Mouse (Mus musculus): ENCODE data around the gene Bscl2.
A peak's percentile ranks its signal among the peaks of the same experiment; 100 is the strongest.
"Not testable (repeated sequence)": the region's sequence is repeated elsewhere in the genome, so short reads cannot be mapped to it uniquely, and the experiment has no call there.

The Bscl2 gene

DNA sequence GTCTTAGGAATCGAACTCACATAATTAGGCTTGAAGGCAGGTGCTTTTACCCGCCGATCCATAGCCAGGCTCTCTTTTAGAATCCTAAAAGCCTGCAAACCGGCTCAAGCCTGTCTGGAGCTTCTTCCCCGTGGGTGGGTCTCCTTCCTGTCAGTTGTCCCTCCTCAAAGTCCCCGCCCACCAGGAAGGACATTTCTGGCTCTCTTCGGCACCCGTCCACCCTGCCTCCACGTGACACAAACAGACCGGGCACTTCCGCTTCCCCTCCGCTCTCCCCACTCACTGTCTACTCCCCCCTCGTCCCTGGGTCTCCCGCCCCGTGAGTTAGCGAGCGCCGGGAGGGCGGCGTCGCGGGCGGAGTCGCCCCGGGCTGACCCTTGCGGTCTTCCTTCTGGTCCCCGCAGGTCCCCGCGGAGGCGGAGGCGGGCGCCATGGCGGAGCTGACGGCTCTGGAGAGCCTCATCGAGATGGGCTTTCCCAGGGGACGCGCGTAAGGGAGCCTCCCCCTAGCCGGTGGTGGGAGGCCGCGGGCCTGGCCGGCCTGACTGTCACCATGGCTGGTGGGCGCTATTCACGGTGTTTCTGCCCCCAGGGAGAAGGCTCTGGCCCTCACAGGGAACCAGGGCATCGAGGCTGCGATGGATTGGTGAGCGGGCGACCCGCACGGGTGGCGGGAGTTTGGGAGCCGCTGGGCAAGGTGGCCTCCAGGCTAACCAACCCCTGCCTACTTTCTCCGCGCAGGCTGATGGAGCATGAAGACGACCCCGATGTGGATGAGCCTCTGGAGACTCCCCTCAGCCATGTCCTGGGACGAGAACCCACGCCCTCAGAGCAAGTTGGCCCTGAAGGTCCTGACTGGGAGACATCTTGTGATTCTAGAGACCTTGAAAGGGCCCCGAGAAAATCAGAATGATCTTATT is 34.3 kb downstream of the Bscl2 start, which contains the start of gene Ubxn1:
TSS of gene Ubxn1 (plus strand) at position 230 of the 920 bp plus-strand sequence.
- peak; percentile 96 for DNase-seq (ENCODE audit: low read depth, low spot score)

DNA sequence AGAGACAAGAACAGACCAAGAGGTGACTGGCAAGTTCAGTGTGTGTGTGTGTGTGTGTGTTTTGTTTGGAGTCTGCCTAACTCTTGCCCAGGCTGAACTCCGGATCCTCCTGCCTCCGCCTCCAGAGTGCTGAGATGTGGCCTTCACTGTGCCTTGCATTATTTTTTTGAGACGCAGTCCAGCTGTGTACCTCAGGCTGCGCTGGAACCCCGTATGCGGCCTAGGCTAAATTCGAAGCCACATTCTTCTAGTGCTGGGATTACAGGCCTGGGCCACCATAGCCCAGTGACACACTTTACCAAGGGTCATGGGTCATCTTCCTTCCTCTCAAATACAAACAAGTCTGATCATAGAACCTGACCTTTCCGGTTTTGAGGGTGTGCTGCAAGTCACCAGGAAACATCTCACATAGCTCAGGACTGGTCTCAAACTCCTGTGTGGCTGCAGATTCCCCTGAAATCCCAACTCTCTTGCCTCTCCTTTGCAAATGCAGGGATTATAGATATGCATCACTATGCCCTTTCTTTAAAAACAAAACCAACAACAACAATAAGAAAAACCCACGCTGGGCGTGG is 35.1 kb downstream of the Bscl2 start:
- DNase-seq (ENCODE audit: low read depth, low spot score) = no peak

DNA sequence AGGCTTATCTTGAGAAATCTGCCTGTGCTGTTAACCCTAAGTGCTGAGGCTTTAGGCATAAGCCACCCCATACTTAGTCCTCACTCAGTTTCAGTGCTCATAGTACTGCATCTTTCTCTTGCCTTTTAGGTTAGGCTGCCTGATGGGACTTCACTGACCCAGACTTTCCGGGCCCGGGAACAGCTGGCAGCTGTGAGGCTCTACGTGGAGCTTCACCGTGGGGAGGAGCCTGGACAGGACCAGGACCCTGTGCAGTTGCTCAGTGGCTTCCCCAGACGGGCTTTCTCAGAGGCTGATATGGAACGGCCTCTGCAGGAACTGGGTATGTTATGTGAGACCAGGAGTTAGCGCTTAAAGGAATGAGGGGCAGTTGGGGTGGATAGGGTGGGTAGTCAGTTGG is 37.8 kb downstream of the Bscl2 start:
- DNase-seq (ENCODE audit: low read depth, low spot score) = no peak

DNA sequence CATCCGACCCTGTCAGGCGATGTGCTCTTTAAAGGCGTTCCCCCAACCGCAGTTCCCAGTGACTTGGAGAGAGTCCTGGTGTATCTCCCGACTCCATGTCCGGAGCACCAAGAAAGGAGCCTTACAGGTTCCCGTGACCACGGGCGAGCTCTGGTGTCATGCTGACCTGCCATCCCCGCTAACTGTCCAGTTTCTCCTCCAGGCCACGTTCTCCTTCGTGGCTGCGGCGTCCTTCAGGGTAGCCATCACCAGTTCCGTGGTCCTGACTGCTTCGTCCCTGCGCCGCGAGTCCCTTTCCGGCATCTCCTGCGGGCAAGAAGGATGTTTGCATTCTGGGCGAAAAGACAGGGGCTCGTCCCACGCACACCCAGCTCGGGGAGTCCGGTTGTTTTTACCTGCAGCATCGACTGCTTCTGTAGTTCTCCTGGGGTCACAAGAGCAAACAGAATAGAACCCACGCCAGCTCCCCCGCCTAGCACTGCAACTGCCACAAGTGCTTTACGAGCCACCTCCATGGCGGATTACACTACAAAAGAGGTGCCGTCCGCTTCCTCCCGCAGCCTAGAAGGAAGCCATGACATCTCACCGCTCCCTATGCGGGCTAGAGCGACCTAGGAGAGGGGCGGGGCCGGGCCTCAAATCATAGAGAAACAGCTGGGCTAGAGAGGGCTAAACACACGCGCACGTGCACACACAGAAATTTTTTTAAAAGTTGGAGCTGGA is 43.2 kb downstream of the Bscl2 start, which contains the start of gene Uqcc3:
TSS of gene Uqcc3 (minus strand) at position 613 of the 723 bp plus-strand sequence.
- DNase-seq (ENCODE audit: low read depth, low spot score) = peak; percentile 82

DNA sequence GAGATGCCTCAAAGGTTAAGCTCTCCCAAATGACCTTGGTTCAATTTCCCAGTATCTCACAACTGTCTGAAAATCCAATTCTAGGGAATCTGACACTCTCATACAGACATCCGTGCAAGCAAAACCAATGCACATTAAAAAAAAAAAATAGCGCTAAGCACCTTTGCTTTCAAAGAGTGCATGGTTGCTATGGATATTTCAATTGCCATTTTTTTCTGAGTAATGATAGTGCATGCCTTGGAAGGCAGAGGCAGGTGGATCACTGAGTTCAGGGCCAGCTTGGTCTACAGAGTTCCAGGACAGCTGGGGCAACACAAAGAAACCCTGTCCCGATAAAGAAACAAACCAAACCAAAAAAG is 43.7 kb downstream of the Bscl2 start:
- DNase-seq (ENCODE audit: low read depth, low spot score) = no peak

DNA sequence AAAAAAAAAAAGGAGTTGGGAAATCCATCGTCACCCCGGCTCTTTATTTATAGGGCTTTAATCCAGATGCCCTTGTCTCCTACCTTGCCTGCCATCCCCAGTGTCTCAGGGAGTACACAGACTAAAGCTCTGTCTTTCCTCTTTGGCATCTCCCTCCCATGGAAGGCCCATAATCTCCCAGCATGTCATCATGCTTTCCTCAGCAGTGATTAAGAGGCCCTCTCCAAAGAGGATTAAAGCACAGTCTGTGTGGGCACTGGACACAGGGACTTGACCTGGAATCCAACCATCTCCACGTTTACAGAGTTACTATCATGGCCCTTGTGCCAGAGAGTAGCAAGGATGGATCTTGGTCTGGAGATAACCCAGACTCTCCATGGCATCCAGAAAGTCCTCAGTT is 46.3 kb downstream of the Bscl2 start, which contains the start of the genes Lbhd1 and Gm49403:
TSS of gene Lbhd1 (plus strand) at position 117 of the 400 bp plus-strand sequence.
TSS of gene Gm49403 (plus strand) at position 315 of the 400 bp plus-strand sequence.
- no peak for DNase-seq (ENCODE audit: low read depth, low spot score)

DNA sequence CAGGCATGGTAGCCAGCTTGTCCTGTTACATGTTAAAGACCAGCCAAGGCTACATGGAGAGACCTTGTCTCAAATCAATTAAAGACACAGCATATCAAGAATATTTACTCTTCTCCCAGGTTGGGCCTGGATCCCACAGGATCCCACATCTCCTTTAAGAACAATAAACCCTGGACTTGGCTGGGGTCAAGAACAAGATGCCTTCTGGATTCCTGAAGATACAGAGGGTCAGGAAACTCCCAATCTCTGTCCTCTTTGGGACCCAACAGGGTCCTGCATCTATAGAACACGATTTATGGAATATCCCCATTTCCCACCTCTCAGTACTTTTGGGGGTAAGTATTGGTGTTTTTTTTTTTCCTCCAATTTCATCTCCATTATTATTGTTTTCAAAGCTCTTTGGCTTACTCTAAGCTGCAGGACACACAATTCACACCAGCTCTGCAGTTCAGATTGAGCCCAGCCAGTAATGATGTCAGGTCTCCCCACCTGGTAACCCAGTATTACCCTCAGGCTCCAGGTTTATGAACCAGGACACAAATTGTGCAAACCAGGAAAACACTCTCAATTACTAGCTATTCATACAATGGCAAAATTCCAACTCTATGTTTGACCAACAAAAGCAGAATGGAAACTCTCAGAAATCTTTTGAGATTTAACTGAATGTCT is 49.8 kb downstream of the Bscl2 start:
- no peak for DNase-seq (ENCODE audit: low read depth, low spot score)

DNA sequence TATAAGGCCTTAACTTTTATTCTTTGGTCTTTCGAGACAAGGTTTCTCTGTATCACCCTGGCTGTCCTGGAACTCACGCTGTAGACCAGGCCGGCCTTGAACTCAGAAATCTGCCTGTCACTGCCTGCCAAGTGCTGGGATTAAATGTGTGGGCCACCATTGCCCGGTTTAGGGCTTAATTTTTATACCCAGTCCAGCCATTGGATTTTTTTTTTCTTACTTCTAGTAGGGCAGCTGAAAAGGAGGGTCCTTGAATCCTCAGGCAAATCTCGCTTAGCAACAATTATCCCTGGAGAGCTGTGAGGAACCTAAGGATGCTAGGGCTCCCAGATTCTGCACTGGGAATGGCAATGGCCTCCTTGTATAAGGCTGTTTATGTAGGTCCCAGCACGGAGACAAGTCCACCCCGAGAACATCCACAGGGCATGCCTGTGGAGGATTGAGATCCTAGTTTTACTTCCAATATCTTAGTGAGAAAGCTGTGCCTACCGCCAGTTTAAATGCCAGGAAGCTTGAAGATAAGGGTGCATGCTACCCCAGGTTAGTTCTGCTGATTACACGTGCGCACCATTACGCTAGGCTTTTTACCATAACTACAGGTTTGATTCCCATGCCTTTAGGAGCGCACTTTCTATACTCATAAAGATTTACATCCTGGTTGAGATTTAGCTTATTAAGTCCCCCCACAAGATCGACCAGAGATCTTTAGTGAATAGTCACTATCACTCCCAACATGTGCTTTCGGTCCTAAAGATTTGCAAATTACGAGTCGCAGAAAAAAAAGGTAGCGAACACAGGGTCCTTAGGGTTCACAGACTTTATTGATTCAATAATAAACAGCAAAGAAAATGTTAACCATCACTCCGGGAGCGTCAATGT is 50.6 kb downstream of the Bscl2 start:
- DNase-seq (ENCODE audit: low read depth, low spot score) = no peak

DNA sequence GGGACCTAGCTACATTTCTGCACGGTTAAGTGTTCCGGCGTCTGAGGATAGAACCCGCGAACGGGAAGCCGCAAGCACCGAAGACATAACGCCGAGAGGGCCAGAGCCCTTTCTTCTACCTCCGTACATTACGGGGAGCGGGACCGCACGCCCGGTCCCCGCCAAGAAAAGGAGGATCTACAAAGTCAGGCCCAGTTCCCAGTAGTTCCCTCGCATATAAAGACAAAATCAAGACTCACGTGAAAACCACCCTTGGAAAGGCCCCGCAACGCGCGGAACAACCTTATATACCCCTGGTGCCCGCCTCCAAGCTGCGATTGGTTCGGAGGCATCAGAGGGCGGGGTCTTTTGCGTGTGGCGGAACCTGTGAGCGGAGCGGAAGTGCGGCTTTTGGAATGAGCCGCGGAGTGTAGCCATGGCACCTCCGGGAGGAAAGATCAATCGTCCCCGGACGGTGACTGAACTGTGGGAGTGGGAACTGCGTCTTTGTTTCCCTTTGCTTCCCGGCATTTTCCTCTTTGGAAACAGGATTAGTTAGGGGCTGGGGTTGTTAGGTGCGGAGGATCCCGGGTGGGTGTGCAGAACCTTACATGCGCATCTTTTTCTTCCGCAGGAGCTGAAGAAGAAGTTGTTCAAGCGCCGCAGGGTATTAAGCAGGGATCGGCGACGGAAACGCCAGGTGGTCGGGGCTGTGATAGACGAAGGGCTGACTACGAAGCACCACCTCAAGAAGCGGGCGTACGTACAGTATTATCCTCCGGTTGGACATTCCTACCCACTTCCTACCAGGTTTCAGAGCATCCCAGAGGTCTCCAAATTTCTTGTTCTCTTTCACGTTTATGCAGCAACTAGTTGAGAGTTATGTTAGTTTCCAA is 51.5 kb downstream of the Bscl2 start, which contains the start of the genes 1810009A15Rik and Gm49416:
TSS of gene 1810009A15Rik (plus strand) at position 343 of the 875 bp plus-strand sequence.
TSS of gene Gm49416 (plus strand) at position 416 of the 875 bp plus-strand sequence.
- DNase-seq (ENCODE audit: low read depth, low spot score) = peak; percentile 97

DNA sequence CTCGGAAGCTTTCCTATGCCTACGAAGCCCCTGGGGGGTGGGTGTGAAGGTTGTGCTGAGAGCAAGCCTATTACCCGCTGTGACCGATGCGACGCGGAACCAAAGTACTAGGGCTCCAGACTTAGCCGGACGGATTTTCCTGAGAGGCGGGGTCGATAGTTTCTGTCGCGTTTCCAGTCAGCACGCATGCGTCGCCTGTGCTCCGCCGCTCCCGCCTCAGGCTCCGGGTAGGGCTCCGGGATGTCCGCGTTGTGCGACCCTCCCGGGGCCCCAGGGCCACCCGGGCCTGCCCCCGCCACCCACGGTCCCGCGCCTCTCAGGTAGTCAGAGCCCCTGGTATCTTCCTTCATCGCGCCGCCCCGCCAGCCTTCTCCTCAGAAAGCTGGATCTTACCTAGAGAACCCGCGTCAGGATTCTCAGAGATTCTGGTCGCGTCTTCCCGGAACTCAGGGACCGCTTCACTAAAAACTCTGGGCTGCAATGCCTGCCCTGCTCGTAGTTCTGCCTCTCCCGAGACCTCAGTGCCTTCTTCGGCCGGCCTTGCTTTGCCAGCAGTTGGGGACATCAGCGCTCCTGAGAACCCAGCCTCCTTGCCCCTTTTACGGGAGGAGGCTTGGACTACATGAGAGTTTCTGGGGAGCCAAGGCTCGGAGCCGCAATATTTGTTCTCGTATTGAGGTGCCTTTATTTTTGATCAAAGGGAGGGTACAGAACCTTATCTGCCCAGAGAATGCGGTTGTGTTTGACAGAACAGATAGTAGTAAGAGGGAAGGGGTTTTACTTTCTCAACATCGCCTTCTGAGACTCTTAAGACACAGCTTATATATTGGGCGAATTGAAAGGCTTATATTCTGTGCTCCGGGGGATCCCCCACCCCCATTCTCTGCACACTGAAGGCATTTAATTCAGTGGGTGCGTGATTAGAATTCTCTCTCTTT is 55.8 kb downstream of the Bscl2 start, which contains the start of gene Ints5:
TSS of gene Ints5 (plus strand) at position 177 of the 938 bp plus-strand sequence.
- peak; percentile 87 for DNase-seq (ENCODE audit: low read depth, low spot score)

DNA sequence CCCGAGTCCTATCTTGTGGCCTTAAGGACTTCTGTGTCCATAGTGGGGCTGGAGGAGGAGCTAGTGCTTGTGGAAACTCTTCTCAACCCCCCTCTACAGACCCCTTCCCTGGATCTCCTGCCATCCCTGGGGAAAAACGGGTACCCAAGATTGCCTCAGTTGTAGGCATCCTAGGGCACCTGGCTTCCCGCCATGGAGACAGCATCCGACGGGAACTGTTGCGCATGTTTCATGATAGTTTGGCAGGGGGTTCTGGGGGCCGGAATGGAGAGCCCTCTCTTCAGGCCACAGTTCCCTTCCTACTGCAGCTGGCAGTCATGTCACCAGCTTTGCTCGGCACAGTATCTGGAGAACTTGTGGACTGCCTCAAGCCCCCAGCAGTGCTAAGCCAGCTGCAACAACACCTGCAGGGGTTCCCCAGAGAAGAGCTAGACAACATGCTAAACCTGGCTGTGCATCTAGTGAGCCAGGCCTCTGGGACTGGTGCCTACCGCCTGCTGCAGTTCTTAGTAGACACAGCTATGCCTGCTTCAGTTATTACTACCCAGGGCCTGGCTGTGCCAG is 58.2 kb downstream of the Bscl2 start:
- no peak for DNase-seq (ENCODE audit: low read depth, low spot score)

DNA sequence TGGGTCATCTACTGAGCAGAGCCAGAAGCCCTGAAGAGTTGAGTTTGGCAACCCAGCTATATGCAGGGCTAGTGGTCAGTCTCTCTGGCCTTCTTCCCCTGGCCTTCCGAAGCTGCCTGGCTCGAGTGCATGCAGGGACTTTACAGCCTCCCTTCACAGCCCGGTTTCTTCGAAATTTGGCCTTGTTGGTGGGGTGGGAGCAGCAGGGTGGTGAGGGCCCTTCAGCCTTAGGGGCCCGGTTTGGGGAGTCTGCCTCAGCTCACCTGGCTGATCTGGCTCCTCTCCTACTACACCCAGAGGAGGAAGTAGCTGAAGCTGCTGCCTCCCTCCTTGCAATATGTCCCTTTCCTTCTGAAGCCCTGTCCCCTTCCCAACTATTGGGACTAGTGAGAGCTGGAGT is 59.0 kb downstream of the Bscl2 start:
- DNase-seq (ENCODE audit: low read depth, low spot score) = not testable (repeated sequence)

DNA sequence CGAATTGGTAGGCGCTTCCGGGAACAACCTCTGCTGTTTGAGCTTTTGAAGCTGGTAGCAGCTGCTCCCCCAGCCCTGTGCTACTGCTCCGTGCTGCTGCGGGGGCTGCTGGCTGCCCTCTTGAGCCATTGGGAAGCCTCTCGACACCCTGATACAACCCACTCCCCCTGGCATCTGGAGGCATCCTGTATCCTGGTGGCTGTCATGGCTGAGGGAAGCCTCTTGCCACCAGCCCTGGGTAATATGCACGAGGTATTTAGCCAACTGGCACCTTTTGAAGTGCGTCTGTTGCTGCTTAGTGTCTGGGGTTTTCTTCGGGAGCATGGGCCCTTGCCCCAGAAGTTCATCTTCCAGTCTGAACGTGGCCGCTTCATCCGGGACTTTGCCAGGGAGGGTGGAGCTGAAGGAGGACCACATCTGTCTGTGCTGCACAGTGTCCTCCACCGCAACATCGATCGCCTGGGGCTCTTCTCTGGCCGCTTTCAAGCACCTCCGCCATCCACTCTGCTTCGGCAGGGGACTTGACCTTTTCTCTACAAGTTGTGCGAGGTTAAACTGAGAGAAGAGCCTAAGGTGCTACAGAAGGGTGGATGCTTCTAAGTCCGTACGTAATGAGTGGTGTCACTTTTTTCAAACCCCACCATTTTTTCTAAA is 60.1 kb downstream of the Bscl2 start:
- DNase-seq (ENCODE audit: low read depth, low spot score) = peak; percentile 36

DNA sequence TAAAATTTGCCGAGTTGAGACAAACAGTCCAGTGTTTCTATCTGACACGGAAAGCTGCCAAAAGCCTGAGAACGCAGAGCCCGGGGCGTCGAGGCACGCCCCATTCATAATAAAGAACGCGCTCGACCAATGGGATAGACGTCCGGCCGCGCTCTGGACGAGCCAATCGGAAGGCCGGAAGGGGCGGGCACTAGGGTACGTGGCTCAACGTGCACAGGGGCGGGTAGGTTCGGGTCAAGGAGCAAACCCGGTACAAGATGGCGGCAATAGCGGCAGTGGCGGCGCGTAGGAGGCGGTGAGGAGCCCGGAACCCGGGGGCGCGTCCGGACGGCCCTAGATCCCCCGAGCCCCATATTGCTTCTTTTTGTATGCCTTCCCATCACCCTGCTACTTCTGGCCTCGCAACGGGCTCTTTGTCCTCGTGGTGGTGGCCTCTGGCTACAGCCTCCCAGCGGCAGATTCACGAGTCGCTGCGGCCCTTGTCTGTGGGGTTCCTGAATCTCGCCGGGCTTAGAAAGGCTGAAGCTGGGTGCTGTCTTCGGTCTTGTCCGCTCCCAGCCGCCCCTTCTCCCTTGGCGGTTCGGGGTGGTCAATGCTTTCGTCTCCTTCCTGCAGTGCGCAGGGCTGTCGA is 60.7 kb downstream of the Bscl2 start, which contains the start of gene Ganab:
TSS of gene Ganab (plus strand) at position 207 of the 631 bp plus-strand sequence.
- peak; percentile 97 for DNase-seq (ENCODE audit: low read depth, low spot score)

All from mesoderm, embryonic 11.5 days (tissue).